8 mouse cellular contexts compared by ENCODE assay signal in the genomic region with DNA sequence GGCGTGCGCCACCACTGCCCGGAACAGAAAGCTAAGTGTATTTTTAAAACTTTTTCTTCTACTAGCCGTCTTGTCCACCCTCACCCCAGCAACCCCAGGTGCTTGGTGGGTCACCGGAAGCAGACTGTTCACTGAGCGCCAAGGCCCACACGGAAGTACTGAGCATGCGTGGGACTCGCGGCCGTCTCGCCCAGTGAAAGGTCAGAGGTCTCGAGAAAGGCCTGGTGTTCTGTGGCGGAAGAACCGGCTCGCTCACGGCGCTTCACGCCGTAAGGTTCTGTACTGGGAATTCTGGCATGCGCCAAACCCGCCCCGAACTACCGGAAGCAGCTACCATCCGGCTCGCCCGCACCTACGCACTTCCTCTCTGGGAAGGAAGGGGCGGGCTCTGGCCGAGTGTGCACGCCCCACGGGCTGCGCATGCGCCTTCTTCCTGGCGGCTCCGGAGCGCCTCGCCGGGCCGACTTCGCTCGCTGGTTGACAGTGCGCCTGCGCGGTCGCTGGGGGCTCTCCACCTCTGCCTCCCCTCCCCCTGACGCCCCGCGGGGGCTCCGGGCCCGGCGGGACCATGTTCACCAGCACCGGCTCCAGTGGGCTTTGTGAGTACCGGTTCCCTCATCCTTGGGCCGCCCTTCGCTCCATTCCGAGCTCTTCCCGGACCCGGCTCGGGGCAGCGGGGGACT. TPM values are rescaled to one million over a fixed set of nuclear protein-coding genes. Genes with fewer than 3 reads are reported as not detected.
A peak's percentile ranks its signal among the peaks of the same experiment; 100 is the strongest.
DNase-seq lines count a peak whose midpoint lies in the region; ATAC-seq lines count a peak whose summit lies in the region.

A gene (plus strand): TSS at position 445 of the 683 bp plus-strand sequence.

- H3K4me2 ChIP-seq in kidney, embryonic 15.5 days: peak within 1 kb of the TSS; percentile 96

- DNase-seq in B cell, adult 2 months: peak; percentile 99
- peak; percentile 99 for DNase-seq in brain, adult 2 months (ENCODE audit: low read depth, low spot score)
- peak; percentile 99 for DNase-seq in heart, embryonic 10.5 days (ENCODE audit: low spot score)
- DNase-seq in liver: peak; percentile 98
- peak; percentile 97 to 100 for DNase-seq in spleen, postnatal 4 days (ENCODE audit: low spot score in 2 of 2)

- H3K27ac ChIP-seq in heart, embryonic 10.5 days: peak within 1 kb of the TSS; percentile 95
- peak within 1 kb of the TSS; percentile 97 for H3K27ac ChIP-seq in kidney, embryonic 15.5 days

- H3K9ac ChIP-seq in kidney, embryonic 15.5 days: peak within 1 kb of the TSS; percentile 91

- peaks cover 21% of the 10 kb centered on the region for H3K4me1 ChIP-seq in heart, embryonic 10.5 days
- H3K4me1 ChIP-seq in kidney, embryonic 15.5 days: peaks cover 33% of the 10 kb centered on the region

- no peaks in the 10 kb centered on the region for H3K27me3 ChIP-seq in heart, embryonic 10.5 days (ENCODE audit: insufficient read depth, poor library complexity, severe bottlenecking)
- H3K27me3 ChIP-seq in kidney, embryonic 15.5 days: no peaks in the 10 kb centered on the region

- 0 out of 2 replicates have a peak, but pooled peaks cover 2% of the 10 kb centered on the region for H3K36me3 ChIP-seq in heart, embryonic 10.5 days
- H3K36me3 ChIP-seq in kidney, embryonic 15.5 days: no peaks in the 10 kb centered on the region

- no peaks in the 10 kb centered on the region for H3K9me3 ChIP-seq in heart, embryonic 10.5 days
- no peaks in the 10 kb centered on the region for H3K9me3 ChIP-seq in kidney, embryonic 15.5 days (replicated peaks)

- peak; percentile 99 for ATAC-seq in erythroblast, adult 5-6 weeks (replicated peaks; ENCODE audit: low FRiP score, poor library complexity, severe bottlenecking)
- ATAC-seq in kidney, embryonic 15.5 days (replicated peaks; ENCODE audit: low FRiP score): peak; percentile 99
- peak; percentile 90 for ATAC-seq in monocyte, adult 5-6 weeks (replicated peaks; ENCODE audit: insufficient number of reproducible peaks, low FRiP score, low TSS enrichment, poor library complexity, severe bottlenecking)

- peak within 1 kb of the TSS; percentile 96 for H3K4me3 ChIP-seq in heart, embryonic 10.5 days
- peak within 1 kb of the TSS; percentile 93 for H3K4me3 ChIP-seq in kidney, embryonic 15.5 days (replicated peaks)

- WGBS in heart, embryonic 10.5 days: under 1% methylated on average over 51 of the region's 61 CpGs
- WGBS in kidney, embryonic 15.5 days: under 1% methylated on average over 60 of the region's 61 CpGs

RNA-seq across cellular contexts. Expression of the gene that starts here (rescaled TPM):
- total RNA-seq in erythroblast, adult 5-6 weeks (2015; ENCODE audit: low replicate concordance): 4.6 and 5.8 TPM in 2 replicates
- total RNA-seq in erythroblast, adult 5-6 weeks (2017; ENCODE audit: low replicate concordance): 3.9 and 7.7 TPM in 2 replicates
- 63.4 and 68.7 TPM in 2 replicates for polyA plus RNA-seq in heart, embryonic 10.5 days (2016; fragmentation: Nextera tagmentation; extraction: Ambion mirVana)
- 66.7 and 68.6 TPM in 2 replicates for polyA plus RNA-seq in kidney, embryonic 15.5 days (2015; fragmentation: Nextera tagmentation; extraction: Ambion mirVana)
- 25.2 to 53.9 TPM (median 36.5 TPM) in 3 replicates for total RNA-seq in monocyte, adult 5-6 weeks (2017)

Comparison
In these comparisons a context has a peak if more than half of its experiments do, and no peak if none do; other contexts are left out.
1. Peak in every context shown above with its lines: DNase-seq, ATAC-seq, H3K4me3 ChIP-seq and H3K27ac ChIP-seq.